Mouse (Mus musculus) MN1 (cell line): ENCODE results near the gene Gm3043.
"Not testable (repeated sequence)": the region's sequence is repeated elsewhere in the genome, so short reads cannot be mapped to it uniquely, and the experiment has no call there.

Experiments used
- DNase-seq: peaks from one replicate; pipeline ENCODE4 v3.0.0-alpha.2; 2016; ENCODE audit warnings: low spot score

Gene Gm3043

DNA sequence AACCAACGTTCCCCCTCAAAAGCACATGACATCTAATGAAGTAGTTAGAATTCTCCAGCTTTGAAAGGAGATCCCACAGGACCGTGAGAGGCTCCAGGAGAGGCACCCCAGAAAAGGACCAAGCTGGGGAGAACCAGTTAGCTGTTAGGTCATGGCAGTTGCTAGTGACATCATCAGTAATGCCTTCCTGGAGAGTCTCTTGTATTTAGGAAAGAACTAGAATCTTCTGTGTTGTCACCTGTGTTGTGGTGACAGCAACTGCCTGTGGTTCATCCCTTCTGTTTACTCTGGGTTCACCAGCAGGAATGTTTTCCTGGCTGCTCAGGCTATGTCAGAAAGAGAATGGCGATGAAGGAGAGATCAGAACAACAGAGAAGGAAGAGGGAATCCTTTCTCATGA, at the start of gene Gm3043:
Gene Gm3043, plus strand, starts transcription at position 301 of the 400 bp plus-strand sequence.
- not testable (repeated sequence) for DNase-seq

DNA sequence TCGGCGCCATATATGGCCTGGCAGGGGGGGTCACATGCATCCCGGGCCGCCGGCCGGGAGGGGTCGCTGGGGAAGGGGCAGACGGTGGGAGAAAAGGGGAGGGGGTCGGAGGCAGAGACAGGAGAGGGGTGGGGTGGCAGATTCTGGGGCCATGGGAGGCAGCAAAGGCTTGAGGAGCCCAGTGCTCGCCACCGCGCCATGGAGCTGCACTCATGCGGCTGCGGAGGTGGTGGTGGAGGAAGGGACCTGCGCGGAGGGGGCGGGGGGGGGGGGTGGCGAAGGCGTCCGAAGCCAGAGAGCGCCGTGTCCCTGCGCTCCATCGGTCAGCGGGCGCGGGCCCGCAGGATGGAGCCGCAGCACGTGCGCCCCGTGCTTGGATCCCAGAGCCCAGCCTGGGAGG, 36.9 kb upstream of the Gm3043 start, which contains the start of gene Gm3020:
Gene Gm3020, plus strand, starts transcription at position 301 of the 400 bp plus-strand sequence.
- DNase-seq: not testable (repeated sequence)
